Comparison of ENCODE assay signal across 22 mouse cellular contexts in the genomic region with DNA sequence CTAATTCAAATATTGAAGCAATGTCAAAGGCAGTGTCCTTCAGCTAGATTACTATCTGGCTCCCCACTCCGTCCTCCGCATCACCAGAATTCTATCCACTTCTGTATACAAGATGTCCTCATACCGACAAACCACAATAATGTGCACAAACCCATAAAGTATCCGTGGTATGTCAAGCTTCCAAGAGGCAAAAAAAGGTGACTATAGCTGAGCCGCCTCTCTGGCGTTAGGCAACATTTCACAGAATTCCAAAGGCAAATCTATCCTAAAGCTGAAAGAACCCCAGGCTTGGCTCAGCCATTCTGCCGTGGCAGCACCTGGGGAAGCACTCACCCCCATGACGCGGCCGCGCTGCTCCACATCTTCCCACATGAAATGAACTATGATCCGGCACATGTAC. TPM values are rescaled to one million over a fixed set of nuclear protein-coding genes. Genes with fewer than 3 reads are reported as not detected.
DNase-seq lines count a peak whose midpoint lies in the region; ATAC-seq and TF ChIP-seq lines count a peak whose summit lies in the region.
"Had no signal": no experiment of that assay in that cellular context is flagged by ENCODE, and none has a peak within 500 bp of the region (broad histone marks: within the 10 kb centered on the region; RNA-seq: fewer than 3 reads in every experiment).

No protein-coding gene starts in this region.

- H3K27me3 ChIP-seq in embryonic facial prominence, embryonic 14.5 days (replicated peaks; ENCODE audit: control insufficient read depth, insufficient read depth, low read length): no peaks in the 10 kb centered on the region
- no peaks in the 10 kb centered on the region for H3K27me3 ChIP-seq in embryonic facial prominence, embryonic 10.5 days (replicated peaks; ENCODE audit: low read depth, poor library complexity, severe bottlenecking)
- H3K27me3 ChIP-seq in embryonic facial prominence, embryonic 15.5 days: no peaks in the 10 kb centered on the region
- H3K27me3 ChIP-seq: forebrain, embryonic 13.5 days; hindbrain, embryonic 13.5 days had no signal

- no peak for TF ChIP-seq POLR2A in lung, adult 2 months (IDR thresholded peaks at IDR 0.05; ENCODE audit: borderline replicate concordance, extremely low read depth, low read depth, low read length)

- no peak for TF ChIP-seq CTCF in lung, adult 2 months (IDR thresholded peaks at IDR 0.05; ENCODE audit: insufficient read depth, low read length)

- no peaks in the 10 kb centered on the region for H3K4me1 ChIP-seq in embryonic facial prominence, embryonic 14.5 days (ENCODE audit: control insufficient read depth, insufficient read depth, low read length)
- no peaks in the 10 kb centered on the region for H3K4me1 ChIP-seq in embryonic facial prominence, embryonic 10.5 days
- no peaks in the 10 kb centered on the region; the same call in 1 of the 2 replicates for H3K4me1 ChIP-seq in lung, adult 2 months (ENCODE audit: control insufficient read depth, insufficient read depth, low read length)
- H3K4me1 ChIP-seq in embryonic facial prominence, embryonic 15.5 days: no peaks in the 10 kb centered on the region
- H3K4me1 ChIP-seq: forebrain, embryonic 13.5 days; heart, embryonic 10.5 days; hindbrain, embryonic 13.5 days had no signal

- no peak overlapping the region for H3K27ac ChIP-seq in embryonic facial prominence, embryonic 14.5 days (replicated peaks; ENCODE audit: low read depth, low read length)
- no peak overlapping the region for H3K27ac ChIP-seq in embryonic facial prominence, embryonic 10.5 days (replicated peaks)
- no peak overlapping the region for H3K27ac ChIP-seq in embryonic facial prominence, embryonic 15.5 days (replicated peaks)
- H3K27ac ChIP-seq: forebrain, embryonic 13.5 days; heart, embryonic 10.5 days; hindbrain, embryonic 13.5 days; hindbrain, postnatal 0 days had no signal

- H3K36me3 ChIP-seq in embryonic facial prominence, embryonic 14.5 days (ENCODE audit: control insufficient read depth, insufficient read depth, low read length): peaks cover 22% of the 10 kb centered on the region
- peaks cover 67% of the 10 kb centered on the region for H3K36me3 ChIP-seq in embryonic facial prominence, embryonic 10.5 days (replicated peaks)
- peaks cover 16% of the 10 kb centered on the region for H3K36me3 ChIP-seq in embryonic facial prominence, embryonic 15.5 days

- peak; percentile 27 for DNase-seq in embryonic facial prominence, embryonic 14.5 days (ENCODE audit: low spot score)
- DNase-seq in embryonic facial prominence, embryonic 10.5 days (ENCODE audit: low spot score): no peak
- peak; percentile 23 for DNase-seq in lung, postnatal 36 days
- DNase-seq in lung, adult 2 months: no peak
- DNase-seq in thymus, postnatal 4 days: no peak
- DNase-seq in testis, postnatal 10 days (ENCODE audit: low spot score): no peak
- DNase-seq: adrenal gland, adult 2 months; adrenal gland, postnatal 36 days; cerebellum, adult 2 months; cerebellum, postnatal 10 days; gastrocnemius, postnatal 10 days; heart, adult 18-20 months; heart, postnatal 10 days had no signal

- H3K9me3 ChIP-seq in embryonic facial prominence, embryonic 14.5 days (ENCODE audit: control insufficient read depth, low read length): no peaks in the 10 kb centered on the region
- no peaks in the 10 kb centered on the region for H3K9me3 ChIP-seq in embryonic facial prominence, embryonic 10.5 days
- H3K9me3 ChIP-seq in embryonic facial prominence, embryonic 15.5 days (replicated peaks): no peaks in the 10 kb centered on the region
- H3K9me3 ChIP-seq: forebrain, embryonic 13.5 days; G1E; heart, embryonic 10.5 days; hindbrain, embryonic 13.5 days had no signal

- H3K4me3 ChIP-seq in embryonic facial prominence, embryonic 14.5 days (ENCODE audit: low read depth, low read length): no peak overlapping the region
- H3K4me3 ChIP-seq in embryonic facial prominence, embryonic 10.5 days: no peak overlapping the region
- H3K4me3 ChIP-seq in lung, adult 2 months (replicated peaks; ENCODE audit: extremely low read depth, low read depth, low read length): no peak overlapping the region
- no peak overlapping the region for H3K4me3 ChIP-seq in embryonic facial prominence, embryonic 15.5 days (replicated peaks)
- H3K4me3 ChIP-seq: forebrain, embryonic 13.5 days; heart, embryonic 10.5 days; hindbrain, embryonic 13.5 days had no signal

- no peak overlapping the region for H3K9ac ChIP-seq in embryonic facial prominence, embryonic 14.5 days (ENCODE audit: low read depth, low read length)
- no peak overlapping the region for H3K9ac ChIP-seq in embryonic facial prominence, embryonic 15.5 days
- H3K9ac ChIP-seq: forebrain, embryonic 13.5 days; hindbrain, embryonic 13.5 days had no signal

- no peak for ATAC-seq in embryonic facial prominence, embryonic 14.5 days (ENCODE audit: low read depth)
- 0 out of 2 replicates have a peak, but pooled peaks have one; percentile 22 for ATAC-seq in embryonic facial prominence, embryonic 15.5 days (ENCODE audit: insufficient number of reproducible peaks, low FRiP score, low TSS enrichment, low read depth)
- ATAC-seq: forebrain, embryonic 13.5 days; hindbrain, postnatal 0 days had no signal

- H3K4me2 ChIP-seq in embryonic facial prominence, embryonic 14.5 days (ENCODE audit: low read depth, low read length): no peak overlapping the region
- H3K4me2 ChIP-seq in embryonic facial prominence, embryonic 15.5 days (replicated peaks): no peak overlapping the region
- H3K4me2 ChIP-seq: forebrain, embryonic 13.5 days; hindbrain, embryonic 13.5 days had no signal

- WGBS in embryonic facial prominence, embryonic 14.5 days: 80% methylated on average over 12 of the region's 12 CpGs
- 95% methylated on average over 12 of the region's 12 CpGs for WGBS in embryonic facial prominence, embryonic 10.5 days
- WGBS in lung, adult 2 months: 91% methylated on average over 12 of the region's 12 CpGs
- 63% methylated on average over 12 of the region's 12 CpGs for WGBS in embryonic facial prominence, embryonic 15.5 days

RNA-seq across cellular contexts. Expression of a gene that starts 43.3 kb away (rescaled TPM):
- 58.3 and 65.9 TPM in 2 replicates for polyA plus RNA-seq in embryonic facial prominence, embryonic 14.5 days (2014; fragmentation: Nextera tagmentation; extraction: Ambion mirVana)
- 74.2 and 82.8 TPM in 2 replicates for polyA plus RNA-seq in embryonic facial prominence, embryonic 10.5 days (2016; fragmentation: Nextera tagmentation; extraction: Ambion mirVana)
- polyA plus RNA-seq in lung, adult 2 months (2012; rRNA removed): 13.5 and 24.0 TPM in 2 replicates
- 52.1 and 65.6 TPM in 2 replicates for polyA plus RNA-seq in embryonic facial prominence, embryonic 15.5 days (2015; fragmentation: Nextera tagmentation; extraction: Ambion mirVana)

RNA-seq across cellular contexts. Expression of a gene that starts 52.1 kb away (rescaled TPM):
- polyA plus RNA-seq in embryonic facial prominence, embryonic 14.5 days (2014; fragmentation: Nextera tagmentation; extraction: Ambion mirVana): 0.74 and 1.1 TPM in 2 replicates
- 0.29 and 0.41 TPM in 2 replicates for polyA plus RNA-seq in embryonic facial prominence, embryonic 10.5 days (2016; fragmentation: Nextera tagmentation; extraction: Ambion mirVana)
- polyA plus RNA-seq in lung, adult 2 months (2012; rRNA removed): 0.03 and 2.1 TPM in 2 replicates
- 4.3 and 4.8 TPM in 2 replicates for polyA plus RNA-seq in embryonic facial prominence, embryonic 15.5 days (2015; fragmentation: Nextera tagmentation; extraction: Ambion mirVana)
- polyA plus RNA-seq: cerebellum, adult 2 months; G1E had no signal

RNA-seq across cellular contexts. Expression of a gene that starts 53.8 kb away (rescaled TPM):
- not detected in 2 replicates for polyA plus RNA-seq in embryonic facial prominence, embryonic 14.5 days (2014; fragmentation: Nextera tagmentation; extraction: Ambion mirVana)
- 0.12 TPM in 1 of 2 replicates, not detected in the other for polyA plus RNA-seq in embryonic facial prominence, embryonic 10.5 days (2016; fragmentation: Nextera tagmentation; extraction: Ambion mirVana)
- polyA plus RNA-seq in lung, adult 2 months (2012; rRNA removed): not detected in 2 replicates
- polyA plus RNA-seq in embryonic facial prominence, embryonic 15.5 days (2015; fragmentation: Nextera tagmentation; extraction: Ambion mirVana): 0.27 TPM in 1 of 2 replicates, not detected in the other
- polyA plus RNA-seq: adrenal gland, adult 2 months; cerebellum, adult 2 months; embryonic facial prominence, embryonic 11.5 days; forebrain, embryonic 13.5 days; heart, embryonic 10.5 days; heart, embryonic 14.5 days; hindbrain, postnatal 0 days; intestine, embryonic 14.5 days had no signal

RNA-seq across cellular contexts. Expression of a gene that starts 58.4 kb away (rescaled TPM):
- polyA plus RNA-seq in embryonic facial prominence, embryonic 14.5 days (2014; fragmentation: Nextera tagmentation; extraction: Ambion mirVana): 3.3 and 3.8 TPM in 2 replicates
- 0.52 and 0.91 TPM in 2 replicates for polyA plus RNA-seq in embryonic facial prominence, embryonic 10.5 days (2016; fragmentation: Nextera tagmentation; extraction: Ambion mirVana)
- polyA plus RNA-seq in lung, adult 2 months (2012; rRNA removed): 0.37 and 0.59 TPM in 2 replicates
- 1.7 and 2.2 TPM in 2 replicates for polyA plus RNA-seq in embryonic facial prominence, embryonic 15.5 days (2015; fragmentation: Nextera tagmentation; extraction: Ambion mirVana)
- polyA plus RNA-seq: G1E had no signal

Comparison
In these comparisons a context has a peak if more than half of its experiments do, and no peak if none do; other contexts are left out.
1. DNase-seq: peak in embryonic facial prominence, embryonic 14.5 days (single experiment) and lung, postnatal 36 days (single experiment); none in embryonic facial prominence, embryonic 10.5 days (single experiment), lung, adult 2 months (single experiment), thymus, postnatal 4 days (single experiment) and testis, postnatal 10 days (single experiment).